Mouse (Mus musculus): ENCODE measurements around the gene Ankrd44.

Ankrd44 gene

DNA sequence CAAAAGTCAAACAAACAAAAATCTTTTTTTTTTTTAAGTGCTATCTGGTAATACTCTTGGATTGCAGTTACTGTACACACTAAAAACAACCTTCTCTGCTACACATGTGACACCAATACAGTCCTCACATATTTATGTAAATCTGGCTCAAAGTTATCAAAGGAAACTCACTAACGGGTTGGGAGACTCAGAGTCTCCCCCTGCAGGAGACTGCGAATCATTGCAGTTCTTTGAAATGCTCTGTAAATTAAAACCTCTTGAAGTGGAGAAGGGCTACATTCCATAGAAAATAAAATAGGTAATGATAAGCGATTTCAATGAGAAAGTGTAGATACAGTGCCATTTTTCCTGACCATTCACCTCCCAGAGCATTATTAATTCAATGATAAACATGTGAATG is 219.6 kb downstream of the Ankrd44 start:
- no peak for DNase-seq (ENCODE audit: low spot score)

DNA sequence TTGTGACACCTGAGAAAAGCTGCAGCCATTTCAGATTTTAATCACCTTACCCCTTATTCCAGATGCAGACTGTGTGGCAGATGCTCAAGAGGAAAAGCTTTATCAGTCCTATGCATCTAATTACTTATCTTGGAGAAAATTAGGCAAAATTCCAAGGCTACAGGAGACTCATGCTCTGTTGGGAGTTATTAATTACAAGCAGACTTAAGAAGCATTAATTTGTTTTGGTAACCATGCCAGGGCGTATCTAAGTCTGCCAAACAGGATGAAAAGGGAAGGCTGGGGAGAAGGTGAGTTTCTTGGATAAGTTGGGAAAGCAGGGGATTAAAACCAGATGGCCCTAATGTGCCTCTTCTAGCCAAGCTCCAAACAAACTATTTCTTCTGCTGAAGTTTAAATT is 222.7 kb downstream of the Ankrd44 start:
- DNase-seq (ENCODE audit: low spot score), result no peak

DNA sequence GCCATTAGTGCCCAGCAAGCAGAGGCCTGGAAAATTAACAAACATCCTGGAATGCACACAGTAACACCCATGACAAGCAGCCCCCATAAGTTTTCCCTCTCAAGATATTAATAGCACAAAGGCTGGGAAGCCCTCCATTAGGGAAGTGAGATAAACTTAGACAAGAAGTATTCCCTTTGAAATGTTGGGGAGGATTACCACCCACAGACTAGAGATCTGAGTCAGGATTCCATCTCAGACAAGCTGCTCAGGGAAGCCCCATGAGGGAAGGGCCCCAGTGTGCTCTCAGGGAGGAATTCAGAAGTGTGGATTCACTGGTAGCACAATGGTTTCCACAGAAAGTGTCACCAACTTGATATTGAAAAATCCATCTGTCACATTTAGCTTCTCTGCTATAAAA is 223.3 kb downstream of the Ankrd44 start:
- no peak for DNase-seq (ENCODE audit: low spot score)

DNA sequence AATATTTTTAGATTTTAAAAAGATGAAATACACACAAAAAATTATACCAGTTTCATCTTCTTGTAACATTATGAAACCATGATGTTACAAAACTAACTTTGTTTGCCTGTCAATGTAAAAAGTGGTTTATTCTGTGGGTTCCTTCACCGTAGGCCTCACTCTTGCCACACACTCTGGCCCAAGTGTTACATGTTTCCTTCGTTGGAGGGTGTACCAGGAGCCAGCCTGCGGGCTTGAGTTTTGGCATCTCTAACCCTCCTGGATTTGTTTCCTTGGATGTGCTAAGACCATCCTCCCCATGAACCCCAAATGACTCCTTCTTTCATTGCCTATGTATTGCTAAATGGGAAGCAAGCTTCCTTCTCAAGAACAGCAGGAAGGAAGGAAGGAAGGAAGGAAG is 230.8 kb downstream of the Ankrd44 start:
- no peak for DNase-seq (ENCODE audit: low spot score)

DNA sequence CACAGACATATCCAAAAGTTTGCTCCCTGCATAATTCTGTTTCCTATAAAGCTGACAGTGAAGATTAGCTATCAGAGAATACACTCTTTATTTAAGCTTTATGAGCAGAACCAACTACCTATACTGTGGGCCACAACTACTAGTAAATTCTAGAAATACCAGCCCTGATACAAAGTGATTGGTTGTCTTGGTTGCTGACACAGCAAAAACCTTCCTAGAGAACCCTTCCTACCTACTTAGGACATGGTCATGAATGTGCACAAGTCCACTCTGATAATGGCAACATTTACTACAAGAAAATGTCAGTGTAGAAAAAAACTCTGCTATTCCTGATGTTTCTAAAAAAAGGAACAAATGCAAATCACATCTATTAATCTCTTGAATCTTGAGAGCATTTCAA is 234.4 kb downstream of the Ankrd44 start:
- DNase-seq (ENCODE audit: low spot score), result no peak

DNA sequence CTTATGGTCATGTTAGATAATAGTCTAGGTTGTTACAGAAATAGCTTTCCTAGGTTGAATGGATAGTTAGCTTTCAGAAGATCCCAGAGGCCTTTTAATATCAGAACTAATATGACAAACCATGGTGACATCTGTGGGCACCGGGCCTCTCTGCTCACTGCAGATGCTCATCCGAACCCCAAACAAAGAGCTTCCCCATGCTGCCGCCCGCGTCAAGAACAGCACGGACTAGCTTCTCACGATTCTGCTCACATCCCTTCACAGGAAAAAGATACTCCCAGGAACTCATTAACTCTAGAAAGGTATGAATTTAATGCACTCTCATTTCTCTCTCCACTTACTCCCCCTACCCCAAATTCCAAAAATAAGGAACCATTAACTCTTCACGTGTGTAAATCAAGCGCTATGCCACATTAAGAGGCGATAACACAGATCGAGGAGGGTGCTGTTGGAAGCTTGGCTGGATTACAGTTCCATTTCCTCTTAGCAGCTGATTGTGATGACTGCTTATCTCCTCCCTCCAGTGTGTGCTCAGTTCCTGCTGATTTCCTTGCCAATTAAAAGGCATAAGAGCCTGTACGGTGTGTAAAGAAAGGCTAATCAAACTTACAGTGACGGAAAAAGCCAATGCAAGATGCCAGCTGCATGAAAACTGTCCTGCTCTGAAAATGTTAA is 235.8 kb downstream of the Ankrd44 start:
- DNase-seq (ENCODE audit: low spot score), result no peak

DNA sequence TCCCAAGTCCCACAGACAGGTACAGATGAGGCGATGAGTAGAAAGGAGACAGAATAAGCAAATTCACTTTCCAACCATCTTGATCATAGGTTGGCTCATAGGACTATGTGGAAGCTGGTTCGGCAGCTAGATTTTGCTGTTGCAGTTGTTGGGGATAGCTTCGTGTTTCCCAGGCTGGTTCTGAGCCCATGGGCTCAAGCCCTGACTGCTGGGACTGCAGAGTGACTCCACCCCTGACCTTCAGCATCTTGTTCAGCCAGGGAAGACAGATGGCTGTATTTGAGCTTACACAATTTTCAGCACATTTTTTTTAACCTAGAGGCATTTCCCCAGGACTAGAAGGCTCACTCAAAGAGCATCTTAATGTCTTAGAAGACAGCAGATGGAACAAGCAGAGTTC is 237.7 kb downstream of the Ankrd44 start:
- DNase-seq (ENCODE audit: low spot score), result no peak

DNA sequence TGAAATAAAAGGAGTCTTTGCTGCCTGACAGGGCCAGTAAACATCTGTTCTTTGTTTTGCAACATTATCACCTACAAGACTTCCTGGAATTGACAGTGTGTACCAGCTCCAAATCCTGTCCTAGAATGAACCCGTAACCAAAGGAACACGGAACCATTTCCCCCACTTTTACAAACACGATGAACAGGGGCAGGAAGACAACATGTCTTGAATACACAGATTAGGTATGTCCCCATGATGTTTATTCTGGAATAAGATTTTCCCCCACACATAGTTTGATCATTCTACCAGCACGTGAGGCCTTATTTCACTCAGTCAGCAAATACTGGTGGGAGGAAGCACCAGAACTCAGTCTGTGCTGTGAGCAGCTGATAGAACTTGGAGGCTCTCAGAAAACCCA is 241.9 kb downstream of the Ankrd44 start:
- no peak for DNase-seq (ENCODE audit: low spot score)

DNA sequence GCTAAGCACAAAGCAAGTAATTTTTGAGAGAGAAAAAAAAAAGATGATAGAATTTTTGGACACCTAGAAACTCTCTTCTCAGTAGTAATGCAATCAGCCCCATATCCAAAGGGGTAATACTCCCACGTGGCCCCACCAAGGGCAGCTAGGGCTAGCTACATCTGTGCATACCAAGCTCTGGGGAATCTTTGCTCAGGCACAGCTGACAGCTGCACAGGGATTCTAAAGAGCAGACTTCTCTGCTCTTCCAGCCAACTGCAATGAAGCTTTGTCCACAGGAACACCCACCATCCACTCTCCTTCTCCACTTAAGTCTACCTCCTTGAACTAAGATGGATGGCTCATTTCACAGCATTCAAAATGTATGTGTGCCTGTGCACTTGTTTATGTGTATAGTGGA is 246.6 kb downstream of the Ankrd44 start:
- no peak for DNase-seq (ENCODE audit: low spot score)

DNA sequence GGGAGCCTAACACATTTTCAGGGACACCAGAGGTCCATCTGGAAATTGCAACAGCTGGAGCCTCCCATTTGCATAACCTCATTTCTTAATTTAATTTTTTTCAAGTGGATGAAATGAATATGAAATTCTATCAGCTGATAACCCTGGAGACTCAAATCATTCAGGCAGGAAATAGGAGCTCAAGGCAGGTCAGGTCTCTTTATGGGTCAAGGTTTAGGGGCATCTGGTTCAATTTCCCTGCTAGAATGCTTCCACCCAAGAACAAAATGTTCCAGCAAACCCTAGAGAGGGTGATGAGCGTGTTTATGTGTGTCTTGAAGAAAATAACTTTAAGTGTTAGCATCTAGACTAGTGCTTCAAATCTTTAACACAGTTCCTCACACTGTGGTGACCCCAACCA is 248.2 kb downstream of the Ankrd44 start:
- DNase-seq (ENCODE audit: low spot score), result no peak

DNA sequence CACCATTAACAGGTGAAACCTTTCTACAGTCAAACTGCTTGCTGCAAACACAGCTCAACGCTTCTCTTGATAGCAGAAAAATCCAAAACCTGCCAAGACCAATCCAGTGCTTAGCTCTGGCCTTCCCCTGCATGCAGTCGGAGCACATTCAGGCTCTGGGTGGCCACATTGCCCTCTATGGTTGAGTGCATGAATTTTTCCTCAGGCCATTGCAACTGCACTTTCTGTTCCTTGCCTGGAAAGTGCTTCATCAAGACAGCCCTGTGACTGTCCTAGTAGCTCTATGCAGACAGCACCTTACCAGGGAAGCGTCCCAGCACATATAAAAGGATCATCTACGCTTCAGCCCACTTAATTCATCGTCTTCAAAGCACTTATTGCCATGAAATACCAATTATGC is 250.7 kb downstream of the Ankrd44 start:
- no peak for DNase-seq (ENCODE audit: low spot score)

DNA sequence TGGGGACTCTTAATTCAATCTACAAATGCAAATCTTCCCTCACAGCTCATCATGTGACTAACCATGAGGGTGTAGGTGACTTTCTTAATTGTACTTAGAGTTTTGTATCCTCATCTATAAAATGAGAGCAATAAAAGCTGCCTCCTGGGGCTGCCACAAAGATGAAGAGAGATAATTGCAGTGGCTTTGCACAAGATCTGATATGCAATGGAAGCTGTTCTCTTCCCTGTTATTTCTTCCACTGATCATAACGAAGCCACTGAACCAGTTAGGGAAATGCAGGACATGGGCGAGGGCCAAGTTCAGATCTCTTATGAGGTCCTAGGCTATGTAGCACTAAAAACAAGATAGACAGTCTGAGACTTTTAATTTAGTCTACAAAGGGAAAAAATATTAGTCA is 258.2 kb downstream of the Ankrd44 start:
- DNase-seq (ENCODE audit: low spot score), result no peak

DNA sequence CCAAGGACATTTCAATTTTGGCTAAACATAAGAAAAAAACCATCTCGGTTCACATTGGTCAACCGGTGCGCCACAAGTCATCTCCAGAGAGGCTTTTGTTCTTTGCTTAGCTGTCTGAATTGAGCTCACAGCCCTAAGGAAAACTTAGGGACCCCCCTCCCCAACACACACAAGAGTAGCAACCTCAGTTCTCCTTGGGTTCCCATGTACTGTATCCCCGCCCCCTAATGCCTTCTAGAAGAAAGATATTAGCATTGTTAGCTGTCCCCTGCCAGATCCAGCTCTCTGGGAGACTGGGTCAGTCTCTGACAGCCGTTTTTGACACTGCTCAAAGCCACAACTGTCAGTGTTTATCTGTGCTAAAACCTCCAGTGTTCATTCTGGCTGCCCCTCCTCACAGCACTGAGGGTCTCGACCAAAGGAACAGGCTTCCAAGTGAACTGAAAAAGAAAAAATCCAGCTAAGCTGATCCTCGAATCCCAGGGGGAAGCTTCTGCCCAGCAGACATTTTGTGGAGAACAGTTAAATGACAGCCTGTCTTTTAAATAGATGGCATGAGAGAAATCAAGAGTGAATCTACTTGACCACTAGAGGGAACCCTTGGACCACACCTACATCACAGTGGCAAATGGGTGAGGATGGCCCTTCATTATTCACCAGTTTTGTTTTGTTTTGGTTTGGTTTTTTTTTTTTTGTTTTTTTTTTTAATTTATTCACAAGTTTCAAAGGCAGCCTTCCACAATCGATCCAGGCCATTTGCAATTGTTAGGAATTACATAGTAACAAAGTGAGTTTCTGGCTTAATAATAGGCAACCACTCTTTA is 260.4 kb downstream of the Ankrd44 start:
- no peak for DNase-seq (ENCODE audit: low spot score)

DNA sequence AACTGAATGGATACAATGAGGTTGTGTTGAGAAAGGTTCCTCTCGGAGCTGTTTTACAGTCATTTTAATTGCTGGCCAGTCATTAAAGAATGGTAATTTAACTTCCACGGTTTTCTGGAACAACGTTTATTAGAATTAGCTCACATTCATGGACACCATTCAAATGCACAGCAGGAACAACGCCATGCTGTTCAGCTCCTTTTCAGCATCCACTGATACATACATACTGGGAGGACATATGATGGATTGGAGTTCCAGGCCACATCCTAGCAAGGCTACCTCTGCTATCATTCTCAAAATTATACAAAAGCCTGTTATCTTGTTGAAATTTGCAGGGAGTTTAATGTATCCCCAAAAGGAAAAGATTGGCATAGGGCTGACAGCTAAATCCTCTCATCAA is 261.1 kb downstream of the Ankrd44 start:
- DNase-seq (ENCODE audit: low spot score), result no peak

DNA sequence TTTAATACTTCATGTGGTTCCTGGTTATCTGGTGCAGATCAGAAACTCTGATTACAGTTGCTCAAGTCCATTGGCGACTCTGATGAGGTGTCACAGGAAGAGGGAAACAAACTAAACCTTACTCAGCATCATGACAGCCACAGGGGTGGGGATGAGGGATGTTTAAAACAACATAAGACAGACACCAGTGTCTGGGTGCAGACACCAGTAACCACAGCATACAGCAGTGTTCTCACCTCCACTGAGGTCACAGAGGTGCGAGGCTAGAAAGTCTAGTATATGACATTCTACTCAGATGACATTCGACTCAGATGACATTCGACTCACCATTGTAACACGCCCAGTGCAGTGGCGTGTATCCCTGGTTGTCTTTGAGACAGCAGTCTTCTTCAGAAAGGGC is 265.5 kb downstream of the Ankrd44 start:
- DNase-seq (ENCODE audit: low spot score), result no peak

DNA sequence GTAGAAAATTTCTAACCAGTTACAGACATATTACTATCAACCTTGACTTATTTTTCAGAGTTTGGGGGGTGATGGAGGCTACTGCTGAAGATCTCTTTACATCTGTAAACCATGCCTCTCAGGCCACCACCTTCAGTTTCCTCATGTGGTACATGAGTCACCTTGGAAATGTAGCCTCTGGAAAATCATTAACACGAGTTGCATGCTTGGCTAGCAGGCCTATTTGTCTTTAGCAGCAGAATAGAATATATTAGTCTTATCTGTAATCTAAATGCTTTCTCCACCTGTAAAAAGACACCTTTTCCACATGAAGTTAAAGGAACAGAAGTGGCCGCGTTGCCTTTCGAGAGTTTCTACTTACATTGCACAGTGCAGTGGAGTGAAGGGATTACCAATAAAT is 267.6 kb downstream of the Ankrd44 start:
- DNase-seq (ENCODE audit: low spot score), result no peak

DNA sequence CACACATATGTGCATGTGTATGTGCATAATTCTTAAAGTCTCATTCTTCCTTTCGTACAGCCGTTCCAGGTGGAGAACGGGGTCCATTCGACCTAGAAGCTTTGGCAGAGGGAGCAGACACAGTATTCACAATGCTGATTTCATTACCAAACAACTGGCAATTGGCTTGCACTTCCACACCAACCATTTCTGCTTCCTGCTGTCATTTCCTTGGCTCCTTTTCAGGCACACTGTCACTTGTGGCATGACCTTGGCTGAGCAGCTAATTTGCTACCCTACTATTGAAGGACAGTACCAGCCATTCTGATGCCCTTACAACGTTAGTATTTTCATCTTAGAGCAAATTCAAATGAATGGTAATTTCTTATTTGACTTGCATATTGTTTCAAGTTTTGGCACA is 277.9 kb downstream of the Ankrd44 start:
- DNase-seq (ENCODE audit: low spot score), result no peak

DNA sequence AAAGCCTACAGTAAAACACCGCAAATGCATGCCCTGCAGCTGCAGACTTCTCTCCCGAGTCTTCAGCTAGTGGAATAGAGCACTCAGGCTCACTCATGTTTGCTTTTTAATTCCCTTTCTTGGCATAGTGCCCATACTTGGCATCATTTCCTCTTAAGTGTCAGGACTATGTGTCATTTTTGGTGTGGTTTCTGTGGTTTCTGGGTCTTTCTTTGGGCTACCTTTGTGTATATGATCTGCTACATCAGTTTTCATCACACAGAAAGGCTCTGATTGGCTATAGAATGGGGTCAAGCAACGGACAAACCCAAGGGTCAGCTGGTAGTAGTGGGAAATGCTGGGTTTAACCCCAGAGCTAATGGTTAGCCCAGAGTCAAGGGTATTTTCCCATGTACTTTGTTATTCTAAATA is 278.8 kb downstream of the Ankrd44 start:
- no peak for DNase-seq (ENCODE audit: low spot score)

DNA sequence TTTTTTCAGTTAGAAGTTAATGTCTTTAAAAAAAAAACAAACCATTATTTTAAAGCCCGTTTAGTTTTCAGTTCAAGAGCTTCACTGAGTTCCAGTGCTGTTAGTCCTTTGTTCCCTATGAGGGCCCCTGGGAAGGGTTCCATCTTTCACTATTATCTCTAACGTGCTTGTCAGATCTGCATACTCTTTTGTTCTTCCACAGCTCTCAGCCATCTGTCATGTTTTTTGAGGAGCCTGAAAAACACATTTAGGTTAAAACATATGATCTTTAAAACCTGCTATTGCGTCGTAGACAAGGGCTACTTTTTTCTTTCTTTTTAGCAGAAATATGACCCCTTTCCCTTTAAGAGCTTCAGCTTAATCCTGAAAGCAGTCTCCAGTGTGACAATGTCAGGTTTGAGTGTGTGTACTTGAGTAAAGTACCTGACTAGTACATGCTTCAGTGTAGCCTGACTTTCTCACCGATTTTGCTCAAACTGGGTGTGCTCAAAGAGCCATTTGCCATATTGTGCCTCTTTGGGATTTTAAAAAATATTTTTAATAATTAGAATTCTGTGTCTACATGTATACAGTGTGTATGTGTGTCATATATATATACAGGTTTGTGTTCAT is 285.9 kb downstream of the Ankrd44 start:
- DNase-seq (ENCODE audit: low spot score), result no peak

DNA sequence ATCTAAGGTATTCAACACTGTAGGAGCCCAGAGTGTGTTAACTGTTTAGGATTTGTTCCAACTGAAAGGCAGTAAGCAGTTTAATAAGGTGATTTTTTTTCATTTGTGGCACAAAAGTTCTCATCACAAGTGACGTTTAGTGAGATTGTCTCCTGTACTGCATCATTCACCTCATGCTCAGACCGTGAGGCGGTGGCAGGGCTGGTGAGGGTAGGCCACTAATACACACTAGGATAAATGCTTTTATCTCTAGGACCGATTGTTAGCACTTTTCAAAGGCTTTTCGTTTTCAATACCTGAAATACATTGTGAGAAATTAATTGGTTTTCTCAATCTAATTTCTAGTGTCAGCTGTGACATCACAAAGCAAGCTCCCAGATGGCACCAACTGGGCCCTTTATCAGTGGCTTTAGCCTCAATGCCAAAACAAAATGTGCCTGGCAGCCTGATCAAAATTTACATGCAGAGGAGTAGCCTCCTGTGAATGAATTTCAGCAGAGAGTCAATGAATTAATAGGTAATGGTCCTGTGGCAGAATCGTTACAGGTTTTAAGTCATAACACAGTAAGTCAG is 286.6 kb downstream of the Ankrd44 start:
- DNase-seq (ENCODE audit: low spot score), result no peak

DNA sequence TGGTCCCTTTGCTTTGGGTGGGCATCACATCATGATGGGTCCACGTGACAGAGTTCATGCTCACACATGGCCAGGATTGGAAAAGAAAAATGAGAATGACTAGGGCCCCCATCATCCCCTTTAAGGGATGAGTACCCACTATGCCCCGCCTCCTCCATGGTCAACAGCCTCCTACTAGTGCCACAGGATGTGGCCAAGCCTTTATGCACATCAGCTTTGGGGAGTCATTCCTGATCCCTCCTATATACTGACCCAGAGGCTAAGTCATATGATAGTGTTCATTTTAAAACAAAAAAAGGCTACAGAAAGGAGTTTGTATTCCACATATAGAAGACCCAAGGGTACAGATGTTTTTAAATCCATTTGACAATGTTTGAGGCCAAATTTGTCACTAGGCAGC is 287.1 kb downstream of the Ankrd44 start:
- no peak for DNase-seq (ENCODE audit: low spot score)

DNA sequence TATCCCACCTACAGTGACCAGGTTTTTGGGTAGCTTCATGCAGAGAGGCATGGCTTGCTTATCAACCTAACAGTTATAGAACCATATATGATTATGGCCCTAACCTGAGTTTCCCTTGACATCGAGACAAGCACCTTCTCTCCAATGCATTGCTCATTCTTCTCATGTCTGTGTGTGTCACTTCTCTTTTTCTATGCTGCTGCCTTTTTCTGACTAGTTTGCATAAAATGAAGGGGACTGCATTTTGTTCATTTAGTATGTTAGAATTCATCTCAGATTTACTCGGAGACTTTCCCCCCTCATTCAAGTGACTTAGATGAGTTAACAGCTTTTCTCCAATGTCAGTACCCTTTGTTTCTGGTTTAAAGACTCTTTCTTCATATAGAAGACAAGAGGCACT is 288.8 kb downstream of the Ankrd44 start:
- no peak for DNase-seq (ENCODE audit: low spot score)

DNA sequence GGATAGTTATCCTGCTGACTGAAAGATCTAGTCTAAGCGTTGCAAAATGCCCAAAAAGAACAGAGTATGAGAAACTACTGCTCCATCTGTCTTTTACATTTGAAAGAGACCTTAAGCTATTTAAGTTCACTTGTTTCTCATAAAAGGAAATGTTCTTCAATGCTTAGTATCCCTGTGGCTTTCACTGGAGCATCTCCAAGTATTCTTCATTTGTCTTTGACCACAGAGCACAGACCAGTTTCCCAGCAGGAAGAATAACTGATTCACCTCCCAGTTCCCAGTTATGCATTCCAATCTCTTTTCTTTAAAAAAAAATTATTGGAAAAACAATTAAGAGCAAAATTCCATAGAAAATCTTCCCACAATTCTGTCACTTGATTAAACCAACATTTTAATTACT is 297.1 kb downstream of the Ankrd44 start:
- no peak for DNase-seq (ENCODE audit: low spot score)

Measured in spleen, adult 12 weeks (tissue).